Mouse (Mus musculus) stomach, embryonic 14.5 days (tissue): ENCODE measurements around the gene Zfp128. TPM values are rescaled to one million over a fixed set of nuclear protein-coding genes. Genes with fewer than 3 reads are reported as not detected.
"Not testable (repeated sequence)": the region's sequence is repeated elsewhere in the genome, so short reads cannot be mapped to it uniquely, and the experiment has no call there.

Source experiments
- ATAC-seq: fragments of 200-750 bp; cut with Nextera tagmentation; 2 replicates; pipeline ENCODE4 v1.8.0; 2017; ENCODE audit warnings: low read depth, moderate TSS enrichment; ENCODE audit not compliant: insufficient number of reproducible peaks, insufficient read depth, low FRiP score
- H3K27ac ChIP-seq: fragments of 300-500 bp; sonication (generic); 2 replicates; pipeline ENCODE4 v1.5.1; 2014; ENCODE audit warnings: mild to moderate bottlenecking, low read length, moderate library complexity, mixed read lengths
- H3K27me3 ChIP-seq: fragments of 300-500 bp; sonication (generic); 2 replicates; pipeline ENCODE4 v1.6.1; 2014; ENCODE audit warnings: low read length, control low read depth, mixed read lengths; ENCODE audit not compliant: control insufficient read depth, insufficient read depth
- H3K36me3 ChIP-seq: fragments of 300-500 bp; sonication (generic); 2 replicates; pipeline ENCODE4 v1.6.1; 2014; ENCODE audit warnings: mild to moderate bottlenecking, control low read depth, low read length, moderate library complexity, mixed read lengths; ENCODE audit not compliant: control insufficient read depth, insufficient read depth
- H3K4me1 ChIP-seq: fragments of 300-500 bp; sonication (generic); 2 replicates; pipeline ENCODE4 v1.6.1; 2014; ENCODE audit warnings: low read length, control low read depth, mixed read lengths; ENCODE audit not compliant: control insufficient read depth, insufficient read depth
- H3K4me2 ChIP-seq: fragments of 300-500 bp; sonication (generic); replicated peaks from 2 replicates; pipeline ENCODE4 v1.6.1; 2014; ENCODE audit warnings: low read depth, low read length, control low read depth
- H3K4me3 ChIP-seq: fragments of 300-500 bp; sonication (generic); 2 replicates; pipeline ENCODE4 v1.5.1; 2014; ENCODE audit warnings: low read depth, low read length, control low read depth
- H3K9ac ChIP-seq: fragments of 300-500 bp; sonication (generic); replicated peaks from 2 replicates; pipeline ENCODE4 v1.6.1; 2014; ENCODE audit warnings: low read depth, mild to moderate bottlenecking, control low read depth, low read length, moderate library complexity, mixed read lengths
- H3K9me3 ChIP-seq: fragments of 300-500 bp; sonication (generic); 2 replicates; pipeline ENCODE4 v1.6.1; 2016; ENCODE audit warnings: low read depth, low read length, control low read depth; ENCODE audit not compliant: control insufficient read depth
- WGBS: fragments of 180-500 bp; shearing (Covaris S2); extraction: QIAGEN DNeasy Blood & Tissue Kit; methylation state at CpG from one replicate; pipeline ENCODE4 v1.1.7; 2014; 5-methylcytosine and 5-hydroxymethylcytosine counted together
- polyA plus RNA-seq: library from polyadenylated mRNA; unstranded; fragments of >200 nt; fragmentation: Nextera tagmentation; extraction: Ambion mirVana; gene quantifications from 2 replicates; pipeline ENCODE4 v1.2.1, GENCODE M21; 2014

Gene Zfp128
- polyA plus RNA-seq, 1 experiment from 2014 or later = 4.6 TPM

DNA sequence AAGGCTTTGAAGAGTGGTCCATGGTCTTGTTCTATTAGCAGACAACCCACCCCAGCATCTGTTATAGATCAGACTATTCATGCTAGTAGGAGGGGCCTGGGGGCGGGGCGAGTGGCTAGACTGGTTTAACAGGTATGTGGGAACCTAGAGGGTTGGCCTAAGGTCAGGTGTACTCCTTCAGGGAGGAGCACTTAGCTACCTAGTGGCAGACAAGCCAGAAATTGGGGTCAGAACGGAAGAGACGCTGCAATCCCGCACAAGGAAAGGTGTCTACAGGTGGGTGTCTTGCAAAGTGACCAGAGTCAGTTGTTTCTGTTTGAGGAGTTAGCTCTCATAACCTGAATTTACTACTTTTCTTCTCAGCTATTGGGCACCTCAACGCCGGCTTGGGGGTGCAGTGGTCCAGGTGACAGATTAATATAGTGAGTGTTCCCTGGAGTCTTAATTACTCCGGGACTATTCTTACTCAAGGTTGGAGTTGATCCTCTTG is 46.3 kb downstream of the Zfp128 start, which contains the start of gene Rnf225:
TSS of gene Rnf225 (plus strand) at position 226 of the 490 bp plus-strand sequence.
- 21% methylated on average over 8 of the region's 8 CpGs for WGBS
- Histone ChIP-seq H3K27me3 (no peaks in the 10 kb centered on the region), H3K27ac (no peak within 1 kb of the TSS), H3K4me3 (peak within 1 kb of the TSS; percentile 31), H3K36me3 (peaks cover 40% of the 10 kb centered on the region), H3K4me1 (peaks cover 16% of the 10 kb centered on the region), H3K4me2 (peak within 1 kb of the TSS; percentile 72), H3K9me3 (no peaks in the 10 kb centered on the region), H3K9ac (peak within 1 kb of the TSS; percentile 40)
- peak; percentile 82 for ATAC-seq

DNA sequence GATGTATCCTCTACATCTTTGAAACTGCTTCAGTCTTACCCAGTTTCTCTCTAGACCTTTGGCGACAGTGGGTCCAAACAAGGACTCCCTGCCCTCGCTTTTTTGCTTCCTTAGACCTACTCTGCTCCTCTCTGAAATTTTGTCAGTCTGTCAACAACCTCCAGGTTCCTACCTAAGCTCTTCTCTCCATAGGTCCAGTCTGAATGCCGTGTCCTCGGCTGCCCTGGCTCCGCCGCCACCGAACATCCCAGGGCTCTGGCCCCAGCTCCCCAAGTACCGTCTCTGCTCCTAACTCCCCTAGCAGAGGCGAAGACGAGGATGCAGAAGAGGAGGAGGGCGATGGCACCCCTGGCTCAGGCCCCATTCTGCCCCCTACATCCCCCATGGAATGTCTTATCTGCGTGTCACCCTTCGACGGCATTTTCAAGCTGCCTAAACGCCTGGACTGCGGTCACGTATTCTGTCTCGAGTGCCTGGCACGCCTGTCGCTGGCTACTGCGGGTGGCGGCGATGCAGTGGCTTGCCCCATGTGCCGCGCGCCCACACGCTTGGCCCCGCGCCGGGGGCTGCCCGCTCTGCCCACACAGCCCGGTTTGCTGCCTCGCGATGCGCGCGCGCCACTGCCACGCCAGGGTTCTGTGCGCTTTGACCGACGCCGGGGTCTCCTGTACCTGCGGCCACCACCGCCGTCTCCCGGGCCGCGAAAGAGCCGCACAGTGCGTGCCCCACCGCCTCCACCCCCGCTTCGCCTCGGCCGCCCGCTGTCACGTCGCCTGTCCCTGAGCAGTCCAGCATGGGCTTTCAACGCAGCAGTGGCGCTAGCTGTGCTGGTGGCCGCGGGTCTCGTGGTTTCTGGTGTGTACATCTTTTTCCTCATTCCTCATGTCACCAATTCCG is 47.0 kb downstream of the Zfp128 start:
- no peaks in the 10 kb centered on the region for H3K27me3 ChIP-seq
- no peak overlapping the region for H3K27ac ChIP-seq
- ATAC-seq = peak; percentile 39; the same call in 1 of the 2 replicates
- H3K4me1 ChIP-seq = peaks cover 15% of the 10 kb centered on the region
- 4% methylated on average over 65 of the region's 65 CpGs for WGBS
- peaks cover 40% of the 10 kb centered on the region for H3K36me3 ChIP-seq
- peak overlapping the region; percentile 72 for H3K4me2 ChIP-seq
- peak overlapping the region; percentile 31 for H3K4me3 ChIP-seq
- no peaks in the 10 kb centered on the region for H3K9me3 ChIP-seq
- H3K9ac ChIP-seq = peak overlapping the region; percentile 40

DNA sequence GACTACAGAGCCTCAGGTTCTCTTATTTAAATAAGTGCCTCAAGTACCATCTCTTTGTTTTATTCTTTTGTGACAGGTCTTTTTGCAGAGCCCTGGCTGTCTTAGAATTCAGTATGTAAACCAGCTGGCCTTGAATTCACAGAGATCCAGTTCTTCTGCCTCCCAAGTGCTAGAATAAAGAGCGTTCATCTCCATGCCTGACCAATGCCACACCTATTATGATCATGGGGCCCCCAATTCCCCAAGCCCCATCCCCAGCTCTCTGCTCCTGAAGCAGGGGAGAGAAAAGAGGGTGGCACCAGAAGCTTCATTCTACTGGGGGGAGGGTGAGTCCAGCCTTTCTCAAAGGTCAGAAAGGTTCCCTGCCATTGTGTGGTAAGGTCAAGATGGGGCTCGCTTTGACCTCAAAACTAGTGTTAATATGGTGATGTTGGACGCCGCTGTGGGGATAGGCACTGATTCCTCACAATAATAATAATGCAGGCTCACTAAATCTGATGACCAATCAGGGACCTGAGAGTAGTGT is 52.7 kb downstream of the Zfp128 start:
- H3K9ac ChIP-seq = no peak overlapping the region
- no peaks in the 10 kb centered on the region for H3K4me1 ChIP-seq
- H3K27ac ChIP-seq = no peak overlapping the region
- no peak for ATAC-seq
- no peaks in the 10 kb centered on the region for H3K36me3 ChIP-seq
- WGBS = 74% methylated on average over 4 of the region's 4 CpGs
- no peaks in the 10 kb centered on the region for H3K9me3 ChIP-seq
- H3K4me3 ChIP-seq = no peak overlapping the region
- no peak overlapping the region for H3K4me2 ChIP-seq
- no peaks in the 10 kb centered on the region for H3K27me3 ChIP-seq

DNA sequence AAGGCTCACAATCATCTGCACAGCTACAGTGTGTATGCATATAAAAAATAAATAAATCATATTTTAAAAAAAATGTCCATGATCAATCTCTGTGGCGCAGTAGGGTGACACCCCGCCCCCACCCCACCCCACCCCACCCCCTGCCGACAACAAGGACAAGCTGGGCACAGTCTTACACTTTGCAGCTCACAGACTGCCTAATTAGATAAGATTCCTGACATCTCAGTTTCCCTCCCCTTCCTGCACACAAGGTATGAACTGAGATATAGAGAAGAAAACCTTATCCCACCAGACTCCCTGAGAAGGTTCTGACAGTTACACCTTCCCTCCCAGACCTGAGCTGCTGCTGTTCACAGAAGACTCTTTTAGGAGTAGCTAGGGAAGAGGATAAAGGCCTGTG is 53.8 kb downstream of the Zfp128 start:
- H3K4me3 ChIP-seq = no peak overlapping the region
- 65% methylated on average over 3 of the region's 3 CpGs for WGBS
- H3K9ac ChIP-seq = no peak overlapping the region
- H3K4me2 ChIP-seq = no peak overlapping the region
- no peaks in the 10 kb centered on the region for H3K4me1 ChIP-seq
- H3K27me3 ChIP-seq = no peaks in the 10 kb centered on the region
- H3K27ac ChIP-seq = no peak overlapping the region
- no peaks in the 10 kb centered on the region for H3K9me3 ChIP-seq
- no peak for ATAC-seq
- H3K36me3 ChIP-seq = no peaks in the 10 kb centered on the region

DNA sequence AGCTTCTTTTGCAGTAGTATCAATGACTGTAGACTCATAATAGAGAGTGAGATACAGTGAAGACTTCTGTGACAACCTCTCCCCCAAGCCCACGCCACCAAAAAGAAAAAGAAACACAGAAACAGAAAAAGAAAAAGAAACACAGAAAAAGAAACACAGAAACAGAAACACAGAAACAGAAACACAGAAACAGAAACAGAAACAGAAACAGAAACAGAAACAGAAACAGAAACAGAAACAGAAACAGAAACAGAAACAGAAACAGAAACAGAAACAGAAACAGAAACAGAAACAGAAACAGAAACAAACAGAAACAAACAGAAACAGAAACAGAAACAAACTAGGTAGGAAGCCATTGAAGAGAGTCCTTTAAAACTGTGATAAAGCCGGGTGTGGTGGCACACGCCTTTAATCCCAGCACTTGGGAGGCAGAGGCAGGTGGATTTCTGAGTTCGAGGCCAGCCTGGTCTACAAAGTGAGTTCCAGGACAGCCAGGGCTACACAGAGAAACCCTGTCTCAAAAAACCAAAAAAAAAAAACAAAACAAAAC is 56.4 kb downstream of the Zfp128 start:
- not testable (repeated sequence) for H3K4me1 ChIP-seq, H3K9ac ChIP-seq, H3K9me3 ChIP-seq, H3K36me3 ChIP-seq, ATAC-seq, H3K27ac ChIP-seq, H3K27me3 ChIP-seq, H3K4me2 ChIP-seq, H3K4me3 ChIP-seq
- WGBS = 92% methylated on average over 3 of the region's 4 CpGs

DNA sequence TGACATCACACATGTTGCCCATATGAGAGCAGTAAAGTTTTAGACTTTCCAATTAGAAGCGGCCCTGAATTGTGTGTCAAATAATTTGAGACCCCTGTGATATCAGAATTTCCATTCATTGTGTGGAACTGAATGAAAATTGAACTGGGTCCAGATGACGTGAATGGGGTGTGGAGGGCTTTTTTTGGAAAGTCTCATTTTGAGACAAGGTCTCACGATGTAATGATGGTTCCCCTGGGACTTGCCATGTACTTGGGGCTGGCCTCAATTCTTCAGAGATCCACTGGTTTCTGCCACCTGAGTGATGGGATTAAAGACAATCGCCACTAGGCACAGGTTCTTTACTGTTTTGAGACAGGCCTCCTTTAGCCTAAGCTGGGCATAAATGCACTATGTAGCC is 59.6 kb downstream of the Zfp128 start:
- no peak overlapping the region for H3K27ac ChIP-seq
- H3K9me3 ChIP-seq = no peaks in the 10 kb centered on the region
- no peak overlapping the region for H3K4me2 ChIP-seq
- no peaks in the 10 kb centered on the region for H3K4me1 ChIP-seq
- 88% methylated on average over 4 of the region's 4 CpGs for WGBS
- H3K9ac ChIP-seq = no peak overlapping the region
- no peaks in the 10 kb centered on the region for H3K36me3 ChIP-seq
- H3K27me3 ChIP-seq = no peaks in the 10 kb centered on the region
- no peak for ATAC-seq
- H3K4me3 ChIP-seq = no peak overlapping the region

Other genes with a start within 250 kb of the Zfp128 start
- gene Vmn2r54, start 240.9 kb upstream of the Zfp128 start, polyA plus RNA-seq = not detected in 2 replicates
- not detected in 2 replicates for gene Vmn2r55, start 196.2 kb upstream of the Zfp128 start, polyA plus RNA-seq
- gene Vmn2r56, start 146.2 kb upstream of the Zfp128 start, polyA plus RNA-seq = not detected in 2 replicates
- 8.2 and 10.5 TPM in 2 replicates for gene Zscan18, start 77.5 kb upstream of the Zfp128 start, polyA plus RNA-seq
- 23.9 and 24.4 TPM in 2 replicates for gene Zfp329, start 62.3 kb upstream of the Zfp128 start, polyA plus RNA-seq
- gene Zfp110, start 46.4 kb upstream of the Zfp128 start, polyA plus RNA-seq = 29.9 and 35.7 TPM in 2 replicates
- gene Zscan22, start 16.6 kb downstream of the Zfp128 start, polyA plus RNA-seq = 22.4 and 23.0 TPM in 2 replicates
- gene Rps5, start 41.1 kb downstream of the Zfp128 start, polyA plus RNA-seq = 1,309 and 1,442 TPM in 2 replicates
- gene Rnf225, start 46.2 kb downstream of the Zfp128 start, polyA plus RNA-seq = 0.97 and 1.4 TPM in 2 replicates
- gene Zfp324, start 84.7 kb downstream of the Zfp128 start, polyA plus RNA-seq = 9.4 and 9.7 TPM in 2 replicates
- gene Zfp446, start 96.7 kb downstream of the Zfp128 start, polyA plus RNA-seq = 8.7 and 9.2 TPM in 2 replicates
- gene Slc27a5, start 117.0 kb downstream of the Zfp128 start, polyA plus RNA-seq = not detected in 2 replicates
- gene Trim28, start 117.9 kb downstream of the Zfp128 start, polyA plus RNA-seq = 386 and 397 TPM in 2 replicates
- gene Zbtb45, start 128.9 kb downstream of the Zfp128 start, polyA plus RNA-seq = 21.3 and 21.8 TPM in 2 replicates
- gene Chmp2a, start 153.6 kb downstream of the Zfp128 start, polyA plus RNA-seq = 150 and 157 TPM in 2 replicates
- 56.6 and 59.6 TPM in 2 replicates for gene Ube2m, start 157.1 kb downstream of the Zfp128 start, polyA plus RNA-seq
- gene Mzf1, start 173.6 kb downstream of the Zfp128 start, polyA plus RNA-seq = 3.1 and 3.4 TPM in 2 replicates
- not detected in 2 replicates for gene Vmn1r85, start 214.0 kb downstream of the Zfp128 start, polyA plus RNA-seq
- gene Vmn1r86, start 238.7 kb downstream of the Zfp128 start, polyA plus RNA-seq = not detected in 2 replicates